Comparison of ENCODE assay signal across 35 mouse cellular contexts in the genomic region with DNA sequence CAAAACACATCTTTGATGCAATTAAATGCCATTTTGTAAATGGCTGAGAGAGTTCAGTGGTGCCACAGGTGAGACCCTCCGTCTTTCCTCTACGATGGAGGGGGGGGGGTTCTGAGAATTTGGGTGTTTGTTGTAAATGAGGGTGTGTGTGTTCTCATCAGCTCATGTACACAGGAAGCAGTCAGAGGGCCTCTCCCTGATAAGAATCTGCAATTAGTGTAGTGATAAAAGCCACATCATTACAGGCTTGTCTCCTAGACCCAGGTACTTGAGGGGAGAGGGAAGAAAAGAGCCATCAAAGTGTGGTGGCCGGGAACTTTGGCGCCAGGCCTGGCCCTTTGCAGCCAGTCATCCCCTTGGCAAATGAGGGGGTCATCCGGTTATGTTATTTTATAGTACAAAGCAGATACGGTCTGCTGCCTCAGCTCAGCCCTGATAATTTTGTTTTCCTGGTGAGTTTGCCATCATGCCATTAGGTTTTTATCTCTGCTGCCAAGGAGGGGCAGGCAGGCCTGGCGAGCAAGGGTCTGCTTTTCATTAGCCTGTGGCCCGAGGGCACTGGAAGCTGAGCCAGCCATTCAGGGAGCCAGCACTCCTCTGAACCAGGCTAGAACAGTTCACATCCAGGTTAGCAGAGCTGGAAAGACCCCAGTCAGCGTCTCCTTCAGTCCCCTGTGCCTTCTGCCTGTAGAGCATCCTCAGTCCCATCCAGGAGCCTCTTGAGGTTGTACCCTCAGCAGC. TPM values are rescaled to one million over a fixed set of nuclear protein-coding genes. Genes with fewer than 3 reads are reported as not detected.
A peak's percentile ranks its signal among the peaks of the same experiment; 100 is the strongest.
DNase-seq lines count a peak whose midpoint lies in the region; ATAC-seq lines count a peak whose summit lies in the region.
"Had no signal": no experiment of that assay in that cellular context is flagged by ENCODE, and none has a peak within 500 bp of the region (broad histone marks: within the 10 kb centered on the region; RNA-seq: fewer than 3 reads in every experiment).

No protein-coding gene starts in this region.

- no peaks in the 10 kb centered on the region for H3K36me3 ChIP-seq in forebrain, embryonic 10.5 days (replicated peaks)
- no peaks in the 10 kb centered on the region for H3K36me3 ChIP-seq in forebrain, embryonic 12.5 days (replicated peaks)
- H3K36me3 ChIP-seq: embryonic facial prominence, embryonic 12.5 days; forebrain, embryonic 15.5 days; heart, embryonic 12.5 days; limb, embryonic 12.5 days; midbrain, embryonic 15.5 days; neural tube, embryonic 12.5 days had no signal

- H3K27me3 ChIP-seq in forebrain, embryonic 10.5 days (ENCODE audit: poor library complexity, severe bottlenecking), result peaks cover 94% of the 10 kb centered on the region
- peaks cover 12% of the 10 kb centered on the region; the same call in 1 of the 2 replicates for H3K27me3 ChIP-seq in forebrain, embryonic 12.5 days
- H3K27me3 ChIP-seq: forebrain, embryonic 15.5 days; midbrain, embryonic 15.5 days; neural tube, embryonic 12.5 days had no signal

- intact Hi-C loops in heart, postnatal 36 days (cut with DNase I), result no loop called here
- intact Hi-C loops in heart, postnatal 14 days (cut with DNase I), result no loop called here

- no peak overlapping the region for H3K9ac ChIP-seq in forebrain, embryonic 12.5 days
- H3K9ac ChIP-seq: embryonic facial prominence, embryonic 12.5 days; forebrain, embryonic 15.5 days; heart, embryonic 12.5 days; limb, embryonic 12.5 days; liver, postnatal 0 days; midbrain, embryonic 15.5 days; neural tube, embryonic 12.5 days had no signal

- no peak overlapping the region for H3K27ac ChIP-seq in forebrain, embryonic 10.5 days
- H3K27ac ChIP-seq in forebrain, embryonic 12.5 days, result no peak overlapping the region
- H3K27ac ChIP-seq: embryonic facial prominence, embryonic 12.5 days; forebrain, embryonic 15.5 days; left cerebral cortex, adult 2 months; limb, embryonic 12.5 days; macrophage; midbrain, embryonic 15.5 days; neural tube, embryonic 12.5 days had no signal

- H3K9me3 ChIP-seq in forebrain, embryonic 10.5 days, result no peaks in the 10 kb centered on the region
- H3K9me3 ChIP-seq in forebrain, embryonic 12.5 days, result no peaks in the 10 kb centered on the region
- H3K9me3 ChIP-seq: embryonic facial prominence, embryonic 12.5 days; forebrain, embryonic 15.5 days; heart, embryonic 12.5 days; limb, embryonic 12.5 days; midbrain, embryonic 15.5 days; neural tube, embryonic 12.5 days had no signal

- DNase-seq in forebrain, embryonic 10.5 days (ENCODE audit: extremely low spot score, low spot score), result peak; percentile 23
- DNase-seq in embryo, embryonic 10.5 days (ENCODE audit: low spot score), result peak; percentile 26
- no peak for DNase-seq in heart, postnatal 36 days
- no peak for DNase-seq in heart, postnatal 14 days
- no peak for DNase-seq in thymus, postnatal 10 days (ENCODE audit: low spot score in 2 of 2)
- DNase-seq: cerebellum, adult 18-20 months; cerebellum, postnatal 25 days; gastrocnemius, postnatal 14 days; heart, adult 18-20 months; kidney, adult 11 months; layer of hippocampus, adult 9-11 months; liver, postnatal 0 days; right cerebral cortex, postnatal 14 days; spleen, adult 18-20 months; thymus, postnatal 14 days had no signal

- no peak overlapping the region for H3K4me3 ChIP-seq in forebrain, embryonic 10.5 days
- H3K4me3 ChIP-seq in forebrain, embryonic 12.5 days (replicated peaks), result no peak overlapping the region
- H3K4me3 ChIP-seq: embryonic facial prominence, embryonic 12.5 days; forebrain, embryonic 15.5 days; heart, embryonic 12.5 days; left cerebral cortex, adult 2 months; limb, embryonic 12.5 days; midbrain, embryonic 15.5 days; neural tube, embryonic 12.5 days had no signal

- no peak for ATAC-seq in forebrain, embryonic 12.5 days (ENCODE audit: low FRiP score)
- ATAC-seq in CD4-positive, CD25-positive, alpha-beta regulatory T cell, adult 4 months, result peak; percentile 63
- ATAC-seq in inflammation-experienced regulatory T-cells, adult 6 months, result peak; percentile 52
- ATAC-seq: forebrain, embryonic 15.5 days; hindbrain, embryonic 16.5 days; liver, postnatal 0 days; lung, postnatal 0 days; midbrain, embryonic 15.5 days had no signal

- H3K4me1 ChIP-seq in forebrain, embryonic 10.5 days, result no peaks in the 10 kb centered on the region
- H3K4me1 ChIP-seq in forebrain, embryonic 12.5 days, result no peaks in the 10 kb centered on the region
- H3K4me1 ChIP-seq: embryonic facial prominence, embryonic 12.5 days; forebrain, embryonic 15.5 days; heart, embryonic 12.5 days; midbrain, embryonic 15.5 days; neural tube, embryonic 12.5 days had no signal

- WGBS in forebrain, embryonic 10.5 days, result 70% methylated on average over 9 of the region's 9 CpGs
- WGBS in forebrain, embryonic 12.5 days, result 75% methylated on average over 9 of the region's 9 CpGs

- no peak overlapping the region for H3K4me2 ChIP-seq in forebrain, embryonic 12.5 days
- H3K4me2 ChIP-seq: embryonic facial prominence, embryonic 12.5 days; forebrain, embryonic 15.5 days; heart, embryonic 12.5 days; limb, embryonic 12.5 days; liver, embryonic 11.5 days; midbrain, embryonic 15.5 days; neural tube, embryonic 12.5 days had no signal

RNA-seq across cellular contexts. Expression of a gene that starts 59.7 kb away (rescaled TPM):
- not detected in 2 replicates for polyA plus RNA-seq in forebrain, embryonic 10.5 days (2016; fragmentation: Nextera tagmentation; extraction: Ambion mirVana)
- polyA plus RNA-seq in forebrain, embryonic 12.5 days (2016; fragmentation: Nextera tagmentation; extraction: Ambion mirVana), result not detected in 2 replicates
- polyA plus RNA-seq in CD4-positive, CD25-positive, alpha-beta regulatory T cell, adult 4 months (2017; shearing (Covaris generic)), result not detected
- not detected for polyA plus RNA-seq in inflammation-experienced regulatory T-cells, adult 6 months (2017; shearing (Covaris generic))
- total RNA-seq in heart, postnatal 36 days (2021), result not detected
- not detected for total RNA-seq in heart, postnatal 14 days (2021)
- total RNA-seq: adrenal gland, postnatal 4 days; ES-E14; gastrocnemius, postnatal 14 days; heart, adult 18-20 months; heart, postnatal 25 days; left cerebral cortex, adult 2 months had no signal
- polyA plus RNA-seq: embryonic facial prominence, embryonic 12.5 days; forebrain, embryonic 15.5 days; heart, embryonic 12.5 days; hindbrain, embryonic 16.5 days; kidney, embryonic 16.5 days; large intestine, adult 2 months; limb, embryonic 12.5 days; liver, embryonic 11.5 days; liver, postnatal 0 days; lung, postnatal 0 days; macrophage; midbrain, embryonic 15.5 days; neural tube, embryonic 12.5 days; testis, adult 2 months had no signal

Comparison
In these comparisons a context has a peak if more than half of its experiments do, and no peak if none do; other contexts are left out.
1. DNase-seq: peak in forebrain, embryonic 10.5 days (single experiment) and embryo, embryonic 10.5 days (single experiment); none in heart, postnatal 36 days (0 of 2), heart, postnatal 14 days (0 of 2) and thymus, postnatal 10 days (0 of 2).